Mouse (Mus musculus) CD8-positive naive resting alpha-beta T cell, adult 2 months (primary cell): Measurements from ENCODE around the gene Atg4c.

Source experiments
- DNase-seq, 2 experiments: peaks; one replicate each; pipeline ENCODE4 v3.0.0; 2022; ENCODE audit warnings: low read depth in 2 of 2, low spot score in 2 of 2

Gene Atg4c

DNA sequence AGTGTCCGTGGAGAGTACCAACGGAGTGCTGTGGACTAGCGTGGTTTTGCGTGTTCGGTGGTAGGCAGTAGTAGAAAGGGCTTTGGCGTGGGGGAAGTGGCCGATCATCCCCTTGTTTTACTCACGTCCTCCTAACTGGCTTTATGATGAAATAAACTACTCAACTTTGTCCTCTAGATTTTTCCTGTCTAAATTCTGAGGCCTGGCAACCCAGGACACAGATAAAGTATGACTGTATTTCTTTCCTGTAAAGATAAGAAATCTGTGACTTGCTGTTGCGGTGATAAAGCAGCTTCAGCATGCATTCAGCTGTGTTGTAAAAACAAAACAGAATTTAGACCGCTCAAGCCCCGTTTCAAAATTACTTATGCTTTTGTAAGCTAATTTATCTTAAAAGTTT, 59.2 kb downstream of the Atg4c start:
- no peak for DNase-seq

- DNase-seq: no peak
Measured at GRCm38 (mm10) chr4:99263191-99263590, 69.5 kb downstream of the Atg4c start.

DNA sequence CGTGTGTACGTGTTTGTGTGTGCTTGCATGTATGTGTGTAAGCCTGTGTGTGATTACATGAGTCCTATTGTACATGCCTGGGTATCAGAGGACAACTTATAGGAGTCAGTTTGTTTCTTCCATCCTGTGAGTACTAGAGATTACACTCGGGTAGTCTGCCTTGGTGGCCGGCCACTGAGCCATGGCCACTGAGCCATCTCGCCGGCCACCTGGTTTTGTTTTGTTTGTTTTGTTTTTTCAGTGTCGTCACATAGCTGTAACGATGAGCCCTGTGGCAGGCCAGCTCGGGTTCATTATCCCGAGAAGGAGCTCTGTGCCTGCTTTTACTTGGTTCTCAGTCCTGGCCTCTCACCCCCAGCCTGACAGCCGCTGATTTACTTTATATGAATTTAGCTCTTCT, 69.9 kb downstream of the Atg4c start:
- no peak for DNase-seq

DNA sequence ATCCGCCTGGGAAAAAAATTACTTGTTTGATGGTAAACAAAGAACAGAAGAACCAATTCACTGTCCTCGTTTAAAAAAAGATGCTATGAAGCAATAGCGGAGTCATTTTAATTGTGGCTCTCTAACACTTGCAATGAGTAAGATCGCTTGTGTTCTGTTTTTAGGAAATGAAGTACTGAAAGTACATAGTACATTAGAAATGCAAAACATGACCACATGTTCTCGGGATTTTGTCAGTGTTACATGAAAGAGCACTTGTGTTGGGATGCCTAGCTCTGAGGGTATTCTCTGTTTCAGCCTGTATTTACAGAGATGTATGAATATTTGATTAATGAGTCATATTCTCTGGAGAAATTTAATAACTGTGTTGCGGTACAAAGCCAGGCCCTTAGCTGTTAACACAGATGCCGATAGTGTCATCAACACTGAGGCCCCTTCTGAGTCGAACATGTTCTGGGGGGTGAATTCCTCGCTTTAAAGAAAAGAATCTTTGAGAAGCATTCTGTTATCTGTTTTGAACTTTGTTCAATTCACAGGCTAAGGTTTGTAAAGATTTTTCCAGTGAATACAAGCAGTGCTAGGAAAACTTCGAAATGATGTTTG, 73.2 kb downstream of the Atg4c start:
- DNase-seq: no peak

DNA sequence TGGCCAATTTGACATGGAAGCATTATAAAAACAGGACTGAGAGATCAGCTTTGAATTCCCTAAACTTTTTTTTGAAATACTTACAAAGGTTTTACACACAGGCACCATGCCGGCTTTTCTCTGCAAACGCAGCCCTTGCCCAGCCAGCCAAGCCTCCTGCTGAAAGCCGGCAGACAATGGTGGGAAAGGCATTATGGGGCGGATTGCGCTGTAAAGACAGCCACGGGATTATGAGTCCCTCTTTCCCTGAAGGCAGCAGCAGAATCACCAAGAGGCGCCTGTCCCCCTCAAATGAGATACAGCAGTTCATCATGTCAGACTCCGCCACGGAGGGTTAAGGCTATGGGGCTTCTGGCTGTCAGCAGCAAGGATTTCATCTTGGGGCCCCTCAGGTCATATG, 79.1 kb downstream of the Atg4c start:
- no peak for DNase-seq

GRCm38 (mm10) chr4:99273466-99273865, 79.7 kb downstream of the Atg4c start:
- DNase-seq: no peak

DNA sequence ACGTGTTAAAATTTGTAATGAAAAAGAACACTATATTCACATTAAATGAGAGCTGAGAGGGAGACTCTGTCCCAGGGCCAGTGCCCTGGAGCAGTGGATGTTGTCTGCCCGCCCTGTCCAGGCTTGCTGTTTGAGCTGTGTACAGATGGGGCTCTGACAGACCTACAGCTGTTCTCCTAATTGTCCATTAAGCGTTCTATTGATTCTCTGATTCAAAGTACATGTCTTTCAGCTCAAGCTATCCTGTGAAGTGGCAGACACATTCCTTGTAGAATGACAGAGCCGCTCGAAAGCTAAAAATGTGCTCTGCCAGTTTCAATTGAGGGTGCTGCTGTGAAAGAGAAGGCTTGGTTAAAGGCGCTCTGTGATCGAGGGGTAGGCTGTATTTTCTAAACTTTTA, 80.2 kb downstream of the Atg4c start:
- no peak for DNase-seq

- no peak for DNase-seq
Measured at GRCm38 (mm10) chr4:99278876-99279275, 85.1 kb downstream of the Atg4c start.

DNA sequence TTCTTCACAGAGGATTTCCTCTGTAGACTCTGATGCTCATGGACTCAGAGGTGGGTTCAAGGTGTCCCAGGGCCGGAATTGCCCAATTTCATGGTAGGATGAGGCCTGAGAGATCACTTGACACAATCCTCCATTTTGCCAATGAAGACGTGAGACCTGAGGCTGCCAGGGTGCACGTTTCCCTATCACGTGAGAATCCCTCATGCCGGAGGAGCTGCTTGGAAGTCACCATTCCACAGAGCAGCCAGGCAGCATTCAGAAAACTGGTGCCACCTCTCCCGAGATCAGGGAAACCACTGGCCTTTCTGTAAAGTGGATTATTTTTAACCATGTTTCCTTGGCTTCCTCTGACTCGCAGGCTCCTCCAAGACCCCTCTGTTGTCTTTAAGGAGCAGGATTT, 88.0 kb downstream of the Atg4c start:
- DNase-seq: no peak

GRCm38 (mm10) chr4:99289286-99289685, 95.6 kb downstream of the Atg4c start:
- DNase-seq: no peak

- no peak for DNase-seq
Measured at GRCm38 (mm10) chr4:99298676-99299075, 104.9 kb downstream of the Atg4c start.

- DNase-seq: no peak
Measured at GRCm38 (mm10) chr4:99304793-99305192, 111.1 kb downstream of the Atg4c start.
